Mouse (Mus musculus): Measurements from ENCODE around the gene Mafk. TPM values are rescaled to one million over a fixed set of nuclear protein-coding genes. Genes with fewer than 3 reads are reported as not detected.

Gene Mafk
- polyA plus RNA-seq, 1 experiment from 2014 or later, result 35.4 TPM

DNA sequence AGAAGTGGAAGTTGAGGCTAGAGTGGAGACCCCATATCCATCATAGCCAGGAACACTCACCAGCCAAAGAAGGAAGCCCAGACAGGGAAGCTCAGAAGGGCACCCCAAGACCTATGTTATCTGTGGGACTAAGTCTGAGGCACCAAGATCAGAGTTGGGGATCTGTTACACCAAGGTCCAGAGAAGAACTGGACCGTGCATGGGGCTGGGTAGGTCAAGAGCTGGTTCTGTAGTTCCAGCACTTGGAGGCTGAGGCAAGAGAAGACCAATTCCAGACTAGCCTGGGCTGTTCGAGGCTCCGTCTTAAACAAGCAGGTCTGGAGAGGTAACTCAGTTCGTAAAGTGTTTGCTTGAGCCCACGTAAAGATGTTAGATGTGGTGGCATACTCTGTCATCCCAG, 2.8 kb downstream of the Mafk start:
- in situ Hi-C loops (cut with MboI; ENCODE audit: low pct_unique_long_range_greater_than_20kb), result no loop called here
- ChIA-PET CTCF (interaction anchor here (0.8 to 2.9 kb wide), 3 partner anchors 10 to 24 kb away, joined by 3 to 12 read pairs (median 8); partner anchors contain the start of gene Ints1), POLR2A (interaction anchor here (0.8 to 1.0 kb wide), 3 partner anchors 12 to 625 kb away, joined by 3 to 4 read pairs (median 3); partner anchors contain the start of gene Eif3b)
- DNase-seq (ENCODE audit: low read depth, low spot score) (no peak), ATAC-seq (no peak)
- H3K27me3 ChIP-seq, result no peaks in the 10 kb centered on the region
- no peak for TF ChIP-seq CTCF (IDR thresholded peaks at IDR 0.05)

DNA sequence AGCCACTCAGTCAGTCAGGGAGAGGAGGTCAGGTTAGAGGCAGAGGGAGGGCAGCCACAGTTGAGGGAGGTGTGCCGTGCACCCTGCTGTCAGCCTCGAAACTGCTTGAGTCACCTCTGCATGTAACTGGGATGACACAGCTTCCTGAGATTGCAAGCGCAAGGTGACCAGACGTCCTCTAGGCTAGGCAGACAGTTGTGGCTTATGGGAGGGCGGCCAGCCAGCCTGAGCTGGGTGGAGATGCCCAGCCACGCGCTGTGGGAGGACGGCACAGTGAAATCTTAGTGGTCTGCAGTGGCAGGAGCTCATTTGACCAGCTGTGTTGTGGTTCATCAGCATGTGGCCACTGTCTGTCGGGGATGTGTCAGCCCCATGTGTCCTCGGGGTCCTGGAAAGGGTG, 3.6 kb downstream of the Mafk start:
- DNase-seq (ENCODE audit: low read depth, low spot score) (peak; percentile 85), ATAC-seq (peak; percentile 13)
- TF ChIP-seq CTCF (IDR thresholded peaks at IDR 0.05), result no peak
- H3K27me3 ChIP-seq, result no peaks in the 10 kb centered on the region
- CTCF ChIA-PET, result interaction anchor here (0.8 to 2.9 kb wide), 2 partner anchors 11 to 23 kb away, joined by 3 to 12 read pairs; no protein-coding TSS in a partner anchor
- POLR2A ChIA-PET, result interaction anchor here (1.0 kb wide), 1 partner anchor 11 kb away, joined by 3 read pairs; no protein-coding TSS in a partner anchor
- in situ Hi-C loops (cut with MboI; ENCODE audit: low pct_unique_long_range_greater_than_20kb), result no loop called here

DNA sequence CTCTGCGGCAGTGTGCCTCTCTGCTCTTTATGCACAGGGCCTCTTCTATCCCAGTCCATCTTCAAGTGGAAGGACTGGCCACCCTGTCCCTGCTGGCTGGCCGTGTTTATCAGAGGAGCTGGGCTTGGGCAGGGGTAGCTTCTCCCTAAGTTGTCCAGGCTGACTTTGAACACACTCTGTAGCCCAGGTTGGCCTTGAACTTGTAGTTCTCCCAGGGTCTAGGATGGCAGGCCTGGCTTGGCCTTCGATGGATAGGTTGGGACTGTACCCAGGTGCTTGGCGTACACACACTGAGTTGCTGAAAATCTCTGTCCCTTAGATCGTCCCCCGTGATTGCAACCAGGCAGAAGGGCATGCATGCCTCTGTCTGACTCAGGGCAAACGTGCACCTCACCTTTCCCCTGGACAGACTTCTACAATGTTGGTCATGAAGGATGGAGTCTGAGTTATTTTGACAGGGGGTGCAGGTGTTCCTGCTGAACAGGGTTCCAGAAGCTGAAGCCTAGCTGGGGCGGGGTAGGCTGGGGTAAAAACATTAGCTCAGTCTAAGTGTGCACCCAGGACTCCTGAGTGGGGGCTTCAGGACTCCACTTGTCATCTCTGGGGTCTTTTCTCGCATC, 4.8 kb downstream of the Mafk start:
- H3K27me3 ChIP-seq, result no peaks in the 10 kb centered on the region
- in situ Hi-C loops (cut with MboI; ENCODE audit: low pct_unique_long_range_greater_than_20kb), result no loop called here
- ATAC-seq, result no peak
- ChIA-PET POLR2A (interaction anchor here (0.6 to 1.0 kb wide), 2 partner anchors 11 to 34 kb away, joined by 3 read pairs; no protein-coding TSS in a partner anchor), CTCF (interaction anchor here (1.1 to 1.6 kb wide), 2 partner anchors 10 to 16 kb away, joined by 3 read pairs; no protein-coding TSS in a partner anchor)
- TF ChIP-seq CTCF (IDR thresholded peaks at IDR 0.05), result no peak
- no peak for DNase-seq (ENCODE audit: low read depth, low spot score)

DNA sequence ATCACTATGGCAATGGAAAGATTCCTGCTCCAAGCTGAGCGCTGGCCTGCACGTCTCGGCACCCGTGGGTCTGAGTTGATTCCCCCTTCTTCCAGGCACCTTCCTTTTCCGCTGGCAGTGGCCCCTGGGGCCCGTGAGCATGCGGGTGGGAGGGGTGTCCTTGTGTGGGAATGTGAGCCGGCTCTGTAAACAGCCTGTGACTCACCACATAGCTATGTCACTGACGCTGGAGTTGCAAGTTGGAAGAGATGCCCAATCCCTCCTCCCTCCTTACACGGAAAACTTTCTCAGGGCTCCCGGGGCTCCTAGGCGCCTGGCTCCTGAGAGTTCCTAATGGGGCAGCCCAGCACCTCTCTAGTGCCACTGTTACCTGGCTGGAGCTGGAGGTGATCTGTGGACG, 5.6 kb downstream of the Mafk start:
- H3K27me3 ChIP-seq, result no peaks in the 10 kb centered on the region
- in situ Hi-C loops (cut with MboI; ENCODE audit: low pct_unique_long_range_greater_than_20kb), result no loop called here

DNA sequence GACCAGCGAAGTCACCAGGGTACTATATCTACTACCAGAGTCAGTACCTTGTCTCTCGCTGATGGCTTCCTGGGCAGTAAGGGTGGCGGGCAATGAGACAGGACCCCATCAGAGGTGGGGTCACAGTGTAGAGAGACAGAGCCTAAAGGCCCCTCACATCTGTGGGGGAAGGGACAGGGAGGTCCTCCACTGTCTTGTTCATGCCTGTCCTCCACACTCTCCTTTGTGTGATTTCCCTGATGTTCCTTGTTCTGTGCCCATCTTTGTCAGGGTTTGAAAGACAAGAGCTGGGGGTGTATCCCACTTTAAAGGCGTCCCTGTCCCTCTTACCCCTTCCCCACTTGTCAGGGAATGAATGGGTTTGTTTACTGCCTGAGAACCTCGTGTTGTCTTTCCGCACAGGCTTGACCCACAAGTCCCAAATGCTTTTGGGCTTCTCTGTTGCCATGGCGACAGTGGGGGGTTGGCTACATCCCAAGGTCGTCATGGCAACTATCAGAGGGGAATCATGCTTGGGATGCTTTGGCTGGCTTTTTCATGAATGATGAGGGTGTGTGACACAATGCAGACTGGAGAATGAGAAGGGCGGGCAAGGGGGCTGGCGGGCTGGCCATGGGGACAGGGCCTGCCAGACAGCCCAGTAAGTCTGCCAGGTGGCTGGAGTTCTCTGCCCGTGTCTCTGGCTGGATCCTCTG, 6.3 kb downstream of the Mafk start:
- ATAC-seq, result peak; percentile 6
- in situ Hi-C loops (cut with MboI; ENCODE audit: low pct_unique_long_range_greater_than_20kb), result no loop called here
- CTCF ChIA-PET, result interaction anchor here (1.2 to 1.6 kb wide), 2 partner anchors 8 to 22 kb away, joined by 3 to 4 read pairs; partner anchors contain the start of gene Ints1
- DNase-seq (ENCODE audit: low read depth, low spot score), result peak; percentile 85
- no peaks in the 10 kb centered on the region for H3K27me3 ChIP-seq
- TF ChIP-seq CTCF (IDR thresholded peaks at IDR 0.05), result no peak
- POLR2A ChIA-PET, result interaction anchor here (0.7 kb wide), 1 partner anchor 752 kb away, joined by 4 read pairs; no protein-coding TSS in a partner anchor

More for the DNA sequence above, 5.6 kb downstream of the Mafk start:
- TF ChIP-seq CTCF (IDR thresholded peaks at IDR 0.05), result no peak
- POLR2A ChIA-PET, result interaction anchor here (0.6 to 1.0 kb wide), 2 partner anchors 10 to 20 kb away, joined by 3 read pairs; no protein-coding TSS in a partner anchor
- peak; percentile 97 for DNase-seq (ENCODE audit: low read depth, low spot score)
- CTCF ChIA-PET, result interaction anchor here (1.1 to 1.6 kb wide), 2 partner anchors 9 to 15 kb away, joined by 3 read pairs; no protein-coding TSS in a partner anchor
- ATAC-seq, result peak; percentile 40

DNA sequence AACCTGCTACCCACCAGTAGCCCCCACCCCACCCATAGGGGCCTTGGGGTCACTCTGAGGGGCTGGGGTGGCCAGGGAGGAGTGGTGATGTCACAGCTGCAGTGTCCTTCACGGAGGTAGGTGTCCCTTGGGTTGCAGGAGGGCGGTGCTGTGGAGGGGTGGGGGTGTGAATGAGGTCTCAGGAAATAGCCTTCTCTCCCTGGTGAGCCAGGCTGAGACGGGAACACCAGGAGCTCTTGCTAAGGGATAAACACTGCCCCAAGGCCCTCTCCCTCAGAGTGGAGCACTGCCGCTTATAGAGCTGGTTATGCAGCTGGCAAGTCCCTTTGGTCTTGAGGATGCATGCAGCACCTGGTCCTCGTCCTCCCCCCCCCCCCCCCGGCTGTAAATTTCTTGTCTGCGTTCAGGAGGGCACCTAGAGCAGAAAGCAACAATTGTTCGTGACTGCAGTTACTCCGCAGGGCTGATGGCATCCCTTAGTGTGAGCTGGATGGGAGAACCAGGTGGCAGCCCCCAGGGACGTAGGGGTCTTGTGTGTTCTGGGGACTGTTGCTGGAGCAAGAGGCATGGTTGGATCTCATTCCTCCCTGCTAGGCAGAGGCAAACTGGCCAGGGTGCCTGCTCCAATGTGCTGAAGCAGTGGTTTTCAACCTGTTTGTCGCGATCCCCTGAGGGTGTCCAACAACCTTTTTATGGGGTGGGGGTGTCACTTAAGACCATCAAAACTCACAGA, 7.0 kb downstream of the Mafk start:
- DNase-seq (ENCODE audit: low read depth, low spot score) (no peak), ATAC-seq (no peak)
- no peak for TF ChIP-seq CTCF (IDR thresholded peaks at IDR 0.05)
- in situ Hi-C loops (cut with MboI; ENCODE audit: low pct_unique_long_range_greater_than_20kb), result no loop called here
- POLR2A ChIA-PET, result interaction anchor here (0.7 kb wide), 1 partner anchor 751 kb away, joined by 4 read pairs; no protein-coding TSS in a partner anchor
- CTCF ChIA-PET, result interaction anchor here (1.2 kb wide), 1 partner anchor 22 kb away, joined by 4 read pairs; the partner anchor contains the start of gene Ints1
- H3K27me3 ChIP-seq, result no peaks in the 10 kb centered on the region

DNA sequence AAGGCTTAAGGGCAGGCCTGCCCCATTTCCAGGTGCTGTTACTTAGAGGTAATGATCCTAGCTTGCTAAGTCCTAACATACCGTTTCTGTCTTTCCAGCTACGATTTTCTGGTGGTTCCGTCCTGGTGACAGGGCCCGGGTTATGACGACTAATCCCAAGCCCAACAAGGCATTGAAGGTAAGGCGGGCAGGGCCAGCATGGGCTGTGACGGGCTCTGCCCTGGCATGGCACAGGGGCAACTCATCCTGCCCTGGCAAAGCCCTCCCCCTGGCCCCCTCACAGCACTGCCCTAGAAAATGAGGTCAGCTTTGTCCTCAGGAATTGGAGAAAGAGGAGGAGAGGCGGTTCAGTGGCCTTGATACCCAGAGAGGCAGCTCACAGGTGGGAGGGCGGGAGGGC, 7.7 kb downstream of the Mafk start:
- ChIA-PET POLR2A (interaction anchor here (0.6 kb wide), 1 partner anchor 321 kb away, joined by 3 read pairs; no protein-coding TSS in a partner anchor), CTCF (interaction anchor here (1.2 kb wide), 1 partner anchor 23 kb away, joined by 4 read pairs; the partner anchor contains the start of gene Ints1)
- in situ Hi-C loops (cut with MboI; ENCODE audit: low pct_unique_long_range_greater_than_20kb), result no loop called here
- ATAC-seq, result no peak
- no peaks in the 10 kb centered on the region for H3K27me3 ChIP-seq
- no peak for TF ChIP-seq CTCF (IDR thresholded peaks at IDR 0.05)
- DNase-seq (ENCODE audit: low read depth, low spot score), result no peak

DNA sequence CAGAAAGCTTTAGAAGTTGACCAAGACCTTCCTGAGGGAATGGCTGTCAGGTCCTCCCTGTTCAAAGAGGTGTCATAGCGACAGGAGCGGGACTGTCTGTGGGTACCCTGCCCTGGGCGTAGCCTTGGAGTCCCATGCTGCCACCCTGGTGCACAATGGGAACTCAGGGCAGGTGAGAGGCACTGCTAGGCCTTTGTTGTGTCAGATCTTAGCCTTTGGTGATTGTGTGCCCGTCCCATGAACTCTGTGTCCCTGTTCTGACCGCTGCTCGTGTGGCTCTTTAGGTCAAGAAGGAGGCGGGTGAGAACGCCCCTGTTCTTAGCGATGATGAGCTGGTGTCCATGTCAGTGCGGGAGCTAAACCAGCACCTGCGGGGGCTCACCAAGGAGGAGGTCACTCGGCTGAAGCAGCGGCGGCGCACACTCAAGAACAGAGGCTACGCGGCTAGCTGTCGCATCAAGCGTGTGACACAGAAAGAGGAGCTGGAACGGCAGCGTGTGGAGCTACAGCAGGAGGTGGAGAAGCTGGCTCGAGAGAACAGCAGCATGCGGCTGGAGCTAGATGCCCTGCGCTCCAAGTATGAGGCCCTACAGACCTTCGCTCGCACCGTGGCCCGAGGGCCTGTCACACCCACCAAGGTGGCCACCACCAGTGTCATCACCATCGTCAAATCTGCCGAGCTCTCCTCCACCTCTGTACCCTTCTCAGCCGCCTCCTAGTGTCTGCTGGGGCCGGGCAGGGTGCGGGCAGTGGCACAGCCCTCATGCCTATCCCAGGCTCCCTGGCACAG, 8.7 kb downstream of the Mafk start:
- TF ChIP-seq CTCF (IDR thresholded peaks at IDR 0.05), result no peak
- in situ Hi-C loops (cut with MboI; ENCODE audit: low pct_unique_long_range_greater_than_20kb), result no loop called here
- no peaks in the 10 kb centered on the region for H3K27me3 ChIP-seq
- DNase-seq (ENCODE audit: low read depth, low spot score), result no peak
- ChIA-PET CTCF (interaction anchor here (1.1 kb wide), 1 partner anchor 12 kb away, joined by 3 read pairs; no protein-coding TSS in a partner anchor), POLR2A (interaction anchor here (0.9 kb wide), 2 partner anchors 8 to 12 kb away, joined by 3 read pairs; no protein-coding TSS in a partner anchor)
- no peak for ATAC-seq

DNA sequence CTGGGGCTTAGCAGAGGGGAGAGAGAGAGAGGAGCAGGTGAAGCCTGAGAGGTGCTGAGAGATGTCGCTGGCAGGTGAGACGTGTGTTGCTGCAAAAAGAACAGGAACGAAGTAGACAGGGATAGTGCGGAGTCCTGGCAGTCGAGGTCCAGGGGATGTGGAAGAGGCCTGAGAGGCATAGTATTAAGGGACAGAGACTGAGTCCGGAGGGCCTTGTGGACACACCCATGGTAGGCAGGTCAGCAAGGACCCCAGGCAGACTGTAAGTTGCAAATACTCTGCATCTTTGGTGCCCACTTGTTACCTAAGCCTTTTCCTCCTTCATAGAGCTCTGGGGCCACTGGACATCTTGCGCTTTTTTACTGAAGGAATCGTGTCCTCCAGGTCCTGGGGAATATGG, 9.9 kb downstream of the Mafk start:
- H3K27me3 ChIP-seq, result no peaks in the 10 kb centered on the region
- in situ Hi-C loops (cut with MboI; ENCODE audit: low pct_unique_long_range_greater_than_20kb), result no loop called here
- CTCF ChIA-PET, result no interaction called here
- POLR2A ChIA-PET, result interaction anchor here (0.9 kb wide), 1 partner anchor 11 kb away, joined by 3 read pairs; no protein-coding TSS in a partner anchor
- no peak for DNase-seq (ENCODE audit: low read depth, low spot score)
- TF ChIP-seq CTCF (IDR thresholded peaks at IDR 0.05), result no peak
- no peak for ATAC-seq
